Mouse (Mus musculus) cerebellum, postnatal 4 days (tissue): ENCODE measurements around the gene Noc2l.
A peak's percentile ranks its signal among the peaks of the same experiment; 100 is the strongest.

Source experiments
- DNase-seq, 2 experiments: peaks; one replicate each; pipeline ENCODE4 v3.0.0; 2022; ENCODE audit warnings: low spot score in 2 of 2, mixed read lengths in 1 of 2

The Noc2l gene

DNA sequence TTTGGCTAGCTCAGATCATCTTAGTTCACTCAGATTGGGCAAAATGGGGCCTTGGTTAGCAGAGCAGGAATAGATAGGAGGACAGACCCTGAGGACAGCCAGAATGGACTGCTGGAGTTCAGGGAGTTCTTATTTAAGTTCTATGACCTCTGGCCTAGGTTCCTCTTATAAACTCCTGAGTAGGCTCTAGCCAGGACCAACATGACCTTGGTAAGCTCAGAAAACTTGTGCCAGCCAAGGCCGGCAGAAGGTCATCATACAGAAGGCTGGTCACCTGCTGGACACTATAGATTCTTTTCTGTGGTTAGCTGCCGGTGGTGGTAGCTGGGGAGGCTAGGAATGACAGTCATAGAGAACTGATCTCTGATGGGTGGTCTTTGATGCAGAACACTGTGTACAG, 19.6 kb upstream of the Noc2l start:
- DNase-seq: no peak

DNA sequence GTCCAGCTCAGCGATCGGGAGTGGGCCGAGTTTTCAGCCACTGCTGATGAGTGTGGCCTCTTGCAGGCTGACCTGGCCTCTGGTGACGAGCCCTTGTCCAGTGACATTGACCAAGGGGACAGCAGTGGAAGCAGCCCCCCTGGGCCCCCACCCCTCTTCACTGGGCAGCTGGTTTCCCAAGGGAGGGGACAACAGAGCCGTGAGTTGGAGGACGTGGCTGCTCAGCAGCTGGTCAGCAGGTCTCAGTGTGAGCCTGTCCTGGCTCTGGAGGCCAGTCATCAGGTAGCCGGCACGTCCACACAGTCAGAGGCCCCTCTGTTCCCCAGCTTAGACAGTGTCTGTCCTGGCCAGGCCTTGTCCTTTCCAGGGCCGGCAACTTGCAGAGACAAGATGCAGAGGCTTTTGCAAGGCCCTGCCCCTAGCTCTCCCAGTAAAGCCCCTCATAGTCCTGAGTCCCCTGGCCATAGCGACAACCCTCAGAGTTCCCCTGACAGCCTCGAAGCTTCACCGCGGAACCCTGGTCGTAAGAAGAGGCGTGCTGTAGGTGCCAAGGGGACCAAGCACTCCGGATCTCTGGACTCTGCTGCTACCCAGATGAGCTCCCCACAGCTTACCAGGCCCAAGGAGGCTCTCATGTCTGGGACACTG, 18.7 kb upstream of the Noc2l start:
- no peak for DNase-seq

DNA sequence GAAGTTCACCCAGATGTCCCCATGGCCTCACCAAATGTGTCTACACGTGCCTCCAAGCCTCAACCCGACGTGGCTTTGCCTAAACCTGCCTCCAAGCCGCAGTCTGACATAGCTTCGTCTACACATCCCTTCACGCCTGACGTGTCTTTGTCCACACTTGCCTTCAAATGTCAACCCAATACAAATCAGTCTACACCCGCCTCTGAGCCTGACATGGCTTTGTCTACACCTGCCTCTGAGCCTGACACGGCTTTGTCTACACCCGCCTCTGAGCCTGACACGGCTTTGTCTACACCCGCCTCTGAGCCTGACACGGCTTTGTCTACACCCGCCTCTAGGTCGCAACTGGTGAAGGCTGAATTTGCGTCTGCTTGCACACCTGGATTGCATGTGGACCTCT, 18.0 kb upstream of the Noc2l start:
- DNase-seq: no peak

DNA sequence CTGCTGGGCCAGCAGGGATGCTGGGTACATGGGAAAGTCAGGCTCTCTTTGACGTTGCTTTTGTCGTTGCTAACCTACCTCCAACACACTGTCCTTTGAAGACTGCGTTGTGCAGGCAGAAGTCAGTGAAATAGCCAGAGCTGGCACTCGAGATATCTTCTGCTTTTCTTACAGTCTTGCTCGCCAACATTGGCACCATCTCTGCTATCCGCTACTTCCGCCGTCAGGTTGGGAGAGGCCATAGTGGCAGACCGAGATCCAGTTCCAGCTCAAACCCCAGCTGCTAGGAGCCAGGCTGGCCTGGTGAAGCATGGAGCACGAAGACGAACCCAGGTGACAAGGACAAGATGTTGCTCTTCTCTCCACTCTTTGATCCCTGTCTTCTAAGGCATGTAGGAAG, 15.9 kb upstream of the Noc2l start:
- no peak for DNase-seq

DNA sequence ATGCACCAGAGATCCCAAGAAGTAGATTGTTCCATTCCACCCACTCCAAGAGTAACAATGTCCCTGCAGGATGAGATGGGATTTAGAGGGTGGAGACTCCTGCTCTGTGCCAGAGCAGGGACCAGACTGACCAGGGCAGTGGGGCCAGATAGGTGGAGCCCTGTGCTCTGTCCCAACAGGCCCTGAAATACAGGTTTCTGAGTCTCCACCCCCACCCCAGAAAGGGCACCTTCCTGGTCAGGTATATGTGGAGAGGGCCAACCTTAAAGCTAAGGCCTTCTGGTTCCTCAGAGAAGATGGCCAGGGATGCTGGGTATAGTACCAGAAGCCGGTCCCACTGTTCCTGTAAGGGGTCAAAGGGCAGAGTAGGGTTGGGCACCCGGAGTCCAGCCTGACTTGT, 11.5 kb upstream of the Noc2l start:
- DNase-seq: no peak

DNA sequence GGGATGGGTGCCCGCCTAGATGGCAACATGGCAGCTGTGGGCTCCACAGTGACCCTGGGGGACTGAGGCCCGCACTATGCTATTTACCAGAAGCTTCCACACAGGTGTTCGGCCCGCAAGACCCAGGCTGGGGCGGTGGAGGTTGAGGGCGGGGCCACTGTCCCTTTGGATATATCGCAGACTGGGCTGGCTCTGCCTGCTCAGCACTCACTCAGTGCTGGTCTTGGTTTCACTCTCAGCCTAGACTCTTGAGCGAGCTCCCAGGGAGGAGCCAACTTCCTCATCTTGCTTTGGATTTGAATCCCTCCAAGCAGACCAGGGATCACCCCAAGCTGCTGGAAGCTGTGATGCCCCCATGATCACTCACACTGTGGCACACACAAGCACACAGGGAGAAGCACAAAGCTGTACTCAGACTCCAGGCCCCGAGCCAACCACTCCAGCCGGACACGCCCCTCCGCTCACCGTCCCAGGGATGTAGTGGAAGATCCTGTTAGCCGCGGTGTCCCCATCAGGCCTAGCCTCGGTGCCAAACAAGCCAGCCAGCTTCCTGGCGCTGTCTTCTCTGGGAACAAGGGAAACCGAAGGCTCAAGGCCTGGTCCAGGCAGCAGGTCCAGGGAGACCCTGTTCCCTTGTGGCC, 7.9 kb upstream of the Noc2l start:
- DNase-seq: no peak

DNA sequence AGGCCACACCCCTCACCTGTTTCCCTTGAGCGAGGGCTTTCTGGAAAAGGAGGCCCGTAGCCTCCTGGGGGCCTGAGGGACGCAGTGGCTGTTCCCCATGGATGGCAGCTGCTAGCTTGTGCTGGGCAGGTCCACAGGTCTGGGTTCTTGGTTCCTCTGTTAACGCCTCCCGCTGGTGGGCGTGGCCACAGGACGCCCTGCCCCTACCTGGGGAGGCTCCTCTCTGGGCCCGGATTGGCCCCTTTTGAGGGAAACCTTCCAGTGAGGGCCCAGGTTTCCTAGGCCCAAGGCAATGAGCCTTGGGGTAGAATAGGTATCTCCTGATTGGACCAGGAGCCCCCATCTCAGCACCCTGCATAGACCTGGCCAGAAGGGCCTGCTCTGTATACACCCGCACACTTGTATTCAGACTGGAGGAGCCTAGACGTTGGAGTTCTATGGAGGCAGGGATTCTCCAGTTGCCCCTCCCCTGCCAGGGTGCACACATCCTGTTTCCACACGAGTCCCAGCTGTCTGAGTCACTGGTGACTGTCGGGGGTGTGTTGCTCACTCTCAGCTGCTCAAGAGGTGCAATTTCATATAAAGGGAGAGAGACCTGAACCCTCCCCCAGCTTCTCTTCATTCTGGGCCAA, 7.3 kb upstream of the Noc2l start:
- no peak for DNase-seq

DNA sequence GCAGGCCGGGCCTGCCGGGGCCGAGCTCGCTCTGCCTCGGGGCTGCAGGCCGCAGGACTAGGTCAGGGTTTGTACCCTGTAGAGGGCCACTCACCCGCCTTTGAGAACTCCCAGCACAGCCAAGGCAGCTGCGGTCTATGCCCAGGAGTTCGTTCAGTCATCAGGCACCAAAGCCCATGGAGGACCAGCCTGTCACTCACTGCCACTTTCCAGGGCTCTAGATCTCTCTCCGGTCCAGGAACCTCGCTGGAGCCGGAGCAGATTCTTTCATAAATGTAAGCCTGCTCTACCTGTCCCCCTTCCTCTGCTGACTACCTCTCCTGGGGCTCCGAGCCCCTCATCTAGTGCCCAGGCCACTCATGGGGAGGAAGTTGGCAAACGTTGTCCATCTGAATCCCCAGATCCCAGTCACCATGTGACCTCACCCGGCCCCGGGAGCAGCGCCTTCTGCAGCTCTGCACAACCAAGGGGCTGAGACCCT, 1.7 kb upstream of the Noc2l start:
- DNase-seq: no peak

DNA sequence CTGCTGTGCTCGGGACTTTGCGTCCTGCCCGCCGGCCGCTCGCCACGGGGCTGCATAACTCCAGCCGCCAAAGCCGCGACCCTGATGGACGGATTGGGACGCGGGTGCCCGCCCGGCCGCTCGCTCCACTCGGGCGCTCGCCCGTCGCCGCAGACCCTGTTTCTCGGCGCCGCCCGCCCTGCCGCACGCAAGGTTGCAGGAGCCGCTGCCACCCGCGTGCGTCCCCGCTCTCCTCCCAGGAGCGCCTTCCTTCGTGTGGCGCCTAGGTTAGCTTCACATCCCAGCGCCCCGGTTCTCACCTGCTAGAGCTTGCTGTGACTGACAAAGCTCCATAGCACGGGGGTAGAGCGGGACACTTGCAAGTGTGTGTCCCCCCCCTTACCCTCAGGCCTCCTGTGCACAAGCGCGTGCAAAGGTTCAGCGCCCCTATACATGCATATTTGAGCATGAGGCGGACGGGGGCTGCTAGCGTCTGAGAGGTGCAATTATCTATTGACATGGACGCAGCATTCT, 1.1 kb upstream of the Noc2l start, which contains the start of gene Plekhn1:
Gene Plekhn1 (minus strand): TSS at position 157 of the 513 bp plus-strand sequence.
- DNase-seq: peak; percentile 52 to 82

DNA sequence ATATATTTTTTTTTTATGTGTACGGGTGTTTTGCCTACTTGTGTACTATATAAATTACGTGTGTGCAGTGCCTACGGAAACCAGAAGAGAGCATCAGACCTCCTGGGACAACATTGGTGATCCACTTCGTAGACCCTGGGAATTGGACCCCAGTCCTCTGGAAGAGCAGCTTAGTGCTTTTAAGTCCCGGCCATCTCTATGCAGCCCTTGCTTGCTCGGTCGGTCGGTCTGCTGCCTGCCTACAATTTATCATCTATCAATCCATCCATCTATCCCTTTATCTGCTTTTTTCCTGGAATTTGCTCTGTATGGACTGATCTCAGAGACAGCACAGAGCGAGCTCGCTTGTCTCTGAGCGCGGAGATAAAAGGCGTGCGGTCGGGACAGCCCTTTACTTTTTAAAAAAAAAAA, 445 bp upstream of the Noc2l start:
- DNase-seq: no peak

DNA sequence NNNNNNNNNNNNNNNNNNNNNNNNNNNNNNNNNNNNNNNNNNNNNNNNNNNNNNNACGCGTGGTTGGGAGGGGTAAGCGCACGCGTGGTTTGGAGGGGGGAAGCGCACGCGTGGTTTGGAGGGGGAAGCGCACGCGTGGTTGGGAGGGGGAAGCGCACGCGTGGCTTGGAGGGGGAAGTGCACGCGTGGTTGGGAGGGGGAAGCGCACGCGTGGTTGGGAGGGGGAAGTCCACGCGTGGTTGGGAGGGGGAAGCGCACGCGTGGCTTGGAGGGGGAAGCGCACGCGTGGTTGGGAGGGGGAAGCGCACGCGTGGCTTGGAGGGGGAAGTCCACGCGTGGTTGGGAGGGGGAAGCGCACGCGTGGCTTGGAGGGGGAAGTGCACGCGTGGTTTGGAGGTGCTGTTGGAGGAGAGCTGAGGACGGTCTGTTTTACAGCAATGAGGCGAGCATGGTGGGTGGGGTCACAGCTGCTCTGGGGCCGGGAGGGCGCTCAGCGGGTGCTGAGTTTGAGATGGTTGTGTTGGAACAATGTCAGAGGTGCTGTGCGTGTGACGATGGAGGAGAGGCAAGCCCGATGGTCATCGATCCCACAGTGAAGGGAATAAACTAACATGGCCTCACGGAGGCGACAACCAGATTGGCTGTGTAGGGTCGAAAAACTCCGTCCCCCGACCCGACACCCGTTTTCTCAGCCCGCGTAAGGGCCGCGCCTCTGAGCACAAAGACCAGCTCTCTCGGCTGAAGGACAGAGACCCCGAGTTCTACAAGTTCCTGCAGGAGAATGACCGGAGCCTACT, 1.0 kb downstream of the Noc2l start:
- no peak for DNase-seq

DNA sequence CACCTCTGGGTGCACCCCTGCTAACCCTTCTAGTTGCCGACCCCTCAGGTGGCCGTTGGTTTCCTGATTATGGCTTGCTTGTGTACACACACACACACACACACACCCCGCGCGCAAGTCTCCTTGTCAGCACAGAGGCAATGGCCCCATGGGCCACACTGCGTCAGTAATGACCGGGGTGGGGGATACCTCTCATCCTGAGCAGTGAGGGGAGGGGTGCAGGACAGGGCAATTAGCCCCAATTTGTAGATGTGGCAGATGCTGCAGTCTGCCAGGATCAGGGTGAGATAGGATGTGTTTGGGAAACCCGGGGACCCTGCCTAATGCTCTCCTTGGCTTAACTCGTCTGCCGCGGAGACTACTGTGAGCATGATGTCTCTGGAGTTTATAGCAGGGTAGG, 13.8 kb downstream of the Noc2l start:
- DNase-seq: no peak

DNA sequence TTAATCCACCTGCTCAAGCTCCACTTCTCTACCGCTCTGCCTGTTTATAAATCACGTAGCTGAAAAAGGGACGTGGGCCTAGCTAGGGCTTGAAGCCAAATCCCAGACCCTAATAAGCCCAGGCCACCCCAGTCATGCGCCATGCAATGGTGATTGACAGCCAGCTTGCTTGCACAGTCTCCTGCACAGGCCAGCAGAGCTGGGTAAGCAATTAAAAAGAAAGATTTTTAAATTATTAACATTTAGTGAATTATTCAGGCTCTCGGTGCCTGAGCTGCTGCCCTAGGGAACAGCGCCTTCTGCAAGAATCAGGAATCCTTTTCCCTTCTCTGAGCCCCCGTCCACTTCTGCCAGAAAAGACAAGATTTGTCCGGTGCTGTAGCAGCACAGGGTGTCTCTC, 15.3 kb downstream of the Noc2l start:
- no peak for DNase-seq

DNA sequence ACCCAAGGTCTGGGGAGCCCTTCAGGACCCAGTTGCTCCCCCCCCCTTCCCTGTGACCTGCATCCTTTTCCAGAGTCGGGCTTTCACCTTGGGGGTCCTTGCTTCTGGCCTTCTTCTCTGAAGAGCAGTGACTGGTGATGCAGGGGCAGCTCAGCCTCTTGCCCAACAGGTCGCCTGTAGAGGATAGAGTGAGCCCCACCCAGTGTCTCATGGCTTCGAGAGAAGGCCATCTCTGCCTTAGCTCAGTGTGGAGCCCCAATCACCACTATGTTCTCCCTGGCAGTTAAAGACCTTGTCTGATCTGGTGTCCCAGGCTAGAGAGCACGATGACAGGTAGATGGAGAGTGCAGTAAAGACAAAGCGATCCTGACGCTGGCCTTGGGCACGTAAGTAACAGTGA, 16.3 kb downstream of the Noc2l start:
- DNase-seq: no peak

DNA sequence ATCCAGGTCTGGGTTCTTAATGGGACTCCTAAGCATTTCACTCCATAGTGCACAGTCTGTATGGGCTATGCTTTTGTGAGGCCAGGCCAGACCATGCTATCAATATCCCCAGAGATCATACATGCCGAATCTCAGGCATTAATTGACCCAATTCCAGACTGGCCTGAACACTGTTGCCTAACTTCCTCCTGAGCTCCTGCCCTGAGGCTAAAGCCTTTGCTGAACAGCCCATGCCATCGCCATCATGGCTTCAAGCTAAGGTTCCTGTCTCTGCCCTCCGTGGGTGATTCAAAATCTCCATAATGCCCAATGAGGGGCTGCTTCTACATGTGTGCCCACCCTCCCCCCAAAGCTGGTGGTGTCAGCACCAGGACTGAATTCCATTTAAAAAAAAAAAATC, 16.8 kb downstream of the Noc2l start:
- no peak for DNase-seq

DNA sequence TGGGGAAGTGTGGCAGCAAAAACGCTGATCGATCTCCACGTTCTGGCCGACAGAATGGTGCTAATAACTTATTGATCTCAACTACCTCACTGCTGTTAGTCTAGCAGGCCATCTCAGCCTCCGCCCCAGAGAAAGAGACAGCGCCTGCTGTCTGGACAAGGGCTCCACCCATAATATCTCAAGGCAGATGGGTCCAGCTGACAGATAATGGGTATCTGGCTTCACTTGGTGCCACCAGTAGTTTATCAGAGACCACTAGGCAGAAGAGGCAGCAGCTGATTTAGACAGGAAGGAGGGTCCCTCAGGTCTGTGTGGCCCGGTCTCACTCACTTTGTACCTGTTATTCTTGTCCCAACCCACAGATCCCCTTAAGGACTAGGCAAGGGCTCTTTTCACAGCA, 17.2 kb downstream of the Noc2l start:
- no peak for DNase-seq

DNA sequence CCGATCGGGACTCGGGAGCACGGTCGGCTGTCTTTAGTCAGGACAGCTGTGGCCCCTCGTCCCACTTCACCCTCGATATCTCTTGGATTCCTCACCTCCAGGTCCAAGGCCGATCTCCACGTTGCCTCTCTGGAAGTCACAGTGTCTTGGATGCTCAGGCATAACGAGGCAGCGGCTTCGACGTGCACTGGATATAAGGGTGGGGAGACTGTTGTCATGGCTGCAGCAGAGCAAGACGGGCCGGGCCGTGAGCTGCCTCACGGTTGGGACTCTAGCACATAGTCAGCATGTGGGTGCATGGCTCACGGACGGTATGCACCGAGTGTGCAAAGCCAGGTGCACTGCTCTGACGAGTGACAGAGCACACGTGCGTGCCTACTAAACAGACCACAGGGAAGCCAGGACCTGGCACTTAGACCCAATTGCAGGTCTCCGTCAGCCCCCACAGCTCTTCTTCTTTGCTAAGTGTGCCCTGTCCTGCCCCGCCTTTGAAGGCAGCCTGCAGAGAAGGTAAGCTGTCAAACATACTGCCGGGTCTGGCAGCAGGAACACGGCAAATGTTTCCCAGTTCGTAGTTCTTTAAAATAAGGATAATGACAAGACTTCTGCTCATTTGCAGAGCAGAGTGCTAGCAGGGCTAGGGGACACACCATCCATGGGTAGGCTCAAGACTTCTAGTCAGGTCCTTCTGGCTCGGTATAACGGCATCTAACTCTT, 18.7 kb downstream of the Noc2l start:
- no peak for DNase-seq

DNA sequence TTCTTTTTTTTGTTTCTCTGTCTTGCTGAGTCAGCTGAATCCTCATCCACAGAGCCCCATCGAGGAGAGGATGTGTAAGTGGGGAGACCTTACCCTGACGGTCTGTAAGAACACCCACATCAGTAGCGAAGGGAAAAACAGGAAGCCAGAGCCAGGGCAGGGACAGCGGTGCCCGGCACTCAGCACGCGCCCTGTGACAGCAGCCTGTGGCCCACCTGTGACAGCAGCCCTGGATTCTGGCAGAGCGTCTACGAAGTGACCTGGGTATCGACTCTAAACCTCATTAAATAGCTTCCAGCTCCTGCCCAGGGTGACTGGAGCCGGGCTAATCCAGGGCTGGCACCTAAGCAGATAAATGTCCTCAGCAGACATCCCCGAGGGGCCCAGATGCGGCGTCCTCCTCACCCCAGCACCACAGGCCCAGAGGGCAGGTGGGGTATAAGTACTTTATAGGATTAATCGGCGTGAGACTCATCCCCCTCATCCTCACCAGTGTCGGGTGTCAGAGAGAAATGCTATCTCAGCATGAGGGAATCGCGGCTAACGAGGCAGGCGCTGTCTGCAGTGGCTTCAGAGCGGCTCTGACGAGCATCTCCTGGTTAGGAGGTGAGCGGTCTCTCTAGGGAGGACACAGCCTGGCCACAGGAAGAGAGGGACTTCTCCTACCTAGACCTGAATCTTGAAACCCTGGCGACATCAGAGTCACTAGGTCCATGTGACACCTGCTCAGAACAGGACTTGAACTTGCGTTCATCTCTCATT, 19.4 kb downstream of the Noc2l start, which contains the start of gene Samd11:
Gene Samd11 (minus strand): TSS at position 580 of the 762 bp plus-strand sequence.
- no peak for DNase-seq
